Mouse (Mus musculus): ENCODE measurements at regions not wholly inside any gene's neighbourhood (a gene's known extent, or its start where the extent isn't known, plus 50 kb on each side); places are given as distances from the start of the nearest gene placed in this dataset.

DNA sequence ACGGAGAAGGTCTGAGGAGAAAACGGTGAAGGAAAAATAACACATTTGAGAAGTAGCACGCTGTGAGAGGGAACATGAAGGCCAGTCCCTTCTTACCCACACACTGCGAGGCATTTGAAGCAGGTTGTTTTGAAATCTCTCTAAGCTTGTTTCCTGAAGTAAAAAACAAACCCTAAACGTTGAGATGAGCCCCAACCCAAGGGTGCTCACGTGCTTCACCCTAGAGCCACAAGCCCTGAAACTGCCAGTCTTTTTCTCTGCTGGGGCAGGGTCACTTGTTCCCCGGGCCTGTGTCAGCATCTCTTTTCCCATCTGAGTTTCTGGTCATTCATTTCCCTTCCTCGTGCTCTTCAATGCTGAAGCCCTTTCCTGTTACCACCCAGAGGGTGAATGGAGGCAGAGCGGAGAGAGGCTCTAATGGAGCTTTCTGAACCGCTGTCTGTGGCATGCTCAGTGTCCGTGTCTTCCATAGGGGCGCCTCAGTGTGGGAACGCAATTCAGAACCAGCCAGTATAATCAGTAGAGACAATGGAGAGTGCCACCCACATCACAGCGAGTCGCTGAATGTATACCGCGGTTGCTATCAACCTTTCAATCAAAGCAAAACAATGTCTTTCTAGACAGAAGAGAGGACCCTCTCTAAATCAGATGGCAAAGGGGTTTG, 375.0 kb upstream of the Gm10131 start:
- DNase-seq (ENCODE audit: low spot score) = no peak

GRCm38 (mm10) chr8:34485905-34486304, 374.4 kb upstream of the Gm10131 start:
- DNase-seq (ENCODE audit: low spot score) = no peak

DNA sequence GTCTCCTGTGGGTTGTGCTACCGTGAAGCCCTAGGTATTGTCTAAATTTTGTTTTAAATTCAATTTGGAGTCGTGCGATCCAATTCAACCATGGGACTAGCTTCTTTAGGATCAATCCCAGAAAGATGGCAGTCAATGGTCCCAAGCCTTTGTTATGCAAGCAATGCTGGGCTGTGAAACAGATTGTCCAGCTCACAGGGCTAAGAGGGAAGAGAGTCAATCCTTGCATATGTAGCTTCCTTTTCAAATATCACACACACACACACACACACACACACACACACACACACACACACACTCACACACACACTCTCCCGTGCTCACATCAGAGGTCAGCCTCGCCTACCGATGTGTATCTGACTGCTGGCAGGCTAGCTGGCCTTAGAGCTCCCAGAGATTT, 373.8 kb upstream of the Gm10131 start:
- DNase-seq (ENCODE audit: low spot score) = no peak

GRCm38 (mm10) chr8:34484551-34485335, 373.2 kb upstream of the Gm10131 start:
- DNase-seq (ENCODE audit: low spot score) = peak; percentile 62

DNA sequence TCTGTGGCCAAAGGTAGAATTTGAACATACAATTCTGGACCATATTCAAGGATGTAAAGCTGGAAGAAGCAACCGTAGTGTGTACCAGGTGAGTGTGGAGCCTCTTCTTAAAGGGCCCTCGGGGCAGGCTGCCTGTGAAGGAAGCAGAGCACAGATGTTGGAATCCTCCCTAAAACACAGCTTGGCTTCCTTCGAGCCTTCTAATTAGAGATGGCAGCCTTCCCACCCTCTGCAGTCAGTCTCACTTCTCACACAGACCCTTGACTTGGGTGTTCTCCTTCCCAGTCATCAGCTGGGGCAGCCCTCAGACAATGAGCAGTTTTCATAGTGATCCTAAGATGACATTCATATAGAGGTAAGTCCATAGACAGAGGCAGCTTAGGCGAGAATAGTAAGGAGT, 371.7 kb upstream of the Gm10131 start:
- DNase-seq (ENCODE audit: low spot score) = no peak

DNA sequence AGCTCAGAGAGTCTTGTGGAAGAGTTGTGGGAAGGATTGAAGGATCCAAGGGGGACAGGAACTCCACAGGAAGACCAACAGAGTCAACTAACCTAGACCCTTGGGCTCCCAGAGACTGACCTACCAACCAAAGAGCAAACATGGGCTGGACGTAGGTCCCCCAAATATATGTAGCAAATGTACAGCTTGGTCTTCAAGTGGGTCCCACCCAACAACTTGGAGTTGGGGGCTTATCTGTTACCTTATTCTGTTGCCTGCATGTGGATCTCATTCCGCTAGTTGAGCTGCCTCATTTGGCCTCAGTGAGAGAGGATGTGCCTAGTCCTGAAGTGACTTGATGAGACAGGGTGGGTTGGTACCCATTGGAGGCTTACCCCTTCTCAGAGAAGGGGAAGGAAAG, 371.1 kb upstream of the Gm10131 start:
- no peak for DNase-seq (ENCODE audit: low spot score)

GRCm38 (mm10) chr8:34480496-34480895, 369.0 kb upstream of the Gm10131 start:
- peak; percentile 11 for DNase-seq (ENCODE audit: low spot score)

GRCm38 (mm10) chr8:34478891-34479290, 367.4 kb upstream of the Gm10131 start:
- DNase-seq (ENCODE audit: low spot score) = no peak

GRCm38 (mm10) chr8:34478465-34478864, 366.9 kb upstream of the Gm10131 start:
- DNase-seq (ENCODE audit: low spot score) = no peak

- DNase-seq (ENCODE audit: low spot score) = no peak
These were observed 364.7 kb upstream of the Gm10131 start for GRCm38 (mm10) chr8:34476146-34476820.

- DNase-seq (ENCODE audit: low spot score) = no peak
These were observed 363.1 kb upstream of the Gm10131 start for GRCm38 (mm10) chr8:34474593-34474992.

DNA sequence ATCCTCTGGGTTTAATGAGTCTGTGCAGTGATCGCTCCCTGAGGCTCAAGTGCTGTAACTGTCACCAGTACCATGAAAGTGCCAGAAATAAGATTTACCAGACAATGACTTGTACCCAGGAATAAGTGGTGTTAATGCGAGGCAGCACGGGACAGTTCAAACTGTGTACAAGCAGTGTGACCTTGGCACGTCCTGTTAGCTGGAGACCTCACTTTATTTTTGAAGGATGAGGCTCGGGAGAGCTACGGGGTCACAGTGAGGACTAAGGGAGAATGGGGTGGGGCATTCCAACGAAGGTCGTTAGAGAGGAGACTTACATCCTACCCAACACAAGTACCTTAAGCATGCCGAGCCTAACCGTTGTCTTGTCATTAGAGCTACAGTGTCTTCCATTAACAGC, 362.2 kb upstream of the Gm10131 start:
- no peak for DNase-seq (ENCODE audit: low spot score)

GRCm38 (mm10) chr8:34473301-34473700, 361.8 kb upstream of the Gm10131 start:
- no peak for DNase-seq (ENCODE audit: low spot score)

DNA sequence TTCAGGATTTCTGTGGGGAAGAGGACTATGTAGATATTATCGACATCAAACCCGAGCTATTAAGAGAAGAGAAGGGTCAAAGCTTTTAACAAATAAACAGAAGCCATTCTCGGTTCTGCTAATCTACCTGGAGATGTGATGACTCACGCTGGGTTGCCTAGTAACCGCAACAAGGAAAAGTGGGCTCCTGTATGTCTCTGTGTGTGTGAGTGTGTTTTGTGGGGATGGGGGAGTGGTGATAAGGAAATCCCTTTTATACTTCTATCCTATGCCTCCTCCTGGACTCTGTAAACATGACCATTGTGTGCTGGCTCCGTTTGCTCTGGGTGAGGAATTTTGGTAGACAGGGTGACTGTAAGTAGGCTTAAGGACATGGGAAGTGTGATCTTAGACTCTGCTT, 361.3 kb upstream of the Gm10131 start:
- DNase-seq (ENCODE audit: low spot score) = peak; percentile 21

- DNase-seq (ENCODE audit: low spot score) = no peak
These were observed 360.9 kb upstream of the Gm10131 start for GRCm38 (mm10) chr8:34472434-34472833.

DNA sequence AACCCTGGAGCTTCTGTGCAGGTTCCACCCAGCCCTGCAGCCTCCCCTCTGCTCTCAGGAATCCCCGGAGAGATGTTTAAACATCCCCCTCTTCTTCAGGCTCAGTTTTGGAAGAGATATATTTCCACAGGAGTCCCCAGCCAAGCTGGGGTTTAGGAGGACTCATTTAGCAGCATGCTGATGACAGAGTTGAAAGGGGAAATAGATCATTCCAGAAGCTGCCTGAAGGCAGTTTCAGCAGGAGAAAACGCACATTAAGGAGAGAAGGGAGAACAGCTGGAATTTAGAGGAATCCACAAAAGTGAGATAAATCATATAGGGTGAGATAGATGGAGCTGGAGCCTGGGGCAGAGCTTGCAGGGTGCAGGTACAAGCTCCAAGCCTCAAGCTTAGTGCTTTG, 357.6 kb upstream of the Gm10131 start:
- DNase-seq (ENCODE audit: low spot score) = no peak

DNA sequence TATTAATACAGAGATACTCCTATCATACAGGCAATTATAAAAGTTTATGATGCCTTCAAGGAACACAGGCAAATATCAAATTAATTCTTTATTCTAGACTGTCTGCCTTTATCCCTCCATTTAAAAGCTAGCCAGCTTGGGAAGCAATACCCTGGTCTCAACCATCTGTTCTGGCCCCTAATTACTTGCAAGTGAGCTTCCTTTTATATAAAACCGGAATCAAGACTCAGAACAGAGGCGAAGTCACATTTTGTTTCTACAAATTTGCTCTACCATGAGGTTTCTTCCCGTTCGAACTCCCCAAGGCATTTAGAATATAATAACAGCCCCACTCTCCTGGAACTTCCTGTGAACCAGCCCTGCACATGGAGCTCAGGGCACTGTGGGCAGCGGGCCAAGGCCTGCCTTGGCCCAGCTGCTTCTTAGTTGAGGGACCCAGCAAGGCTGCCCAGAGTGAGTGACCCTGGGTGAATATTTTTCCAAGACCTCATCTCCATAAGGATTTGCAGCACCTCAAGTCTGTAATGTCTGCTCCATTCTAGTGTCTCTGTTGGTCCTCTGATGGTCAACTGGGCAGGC, 355.3 kb upstream of the Gm10131 start:
- DNase-seq (ENCODE audit: low spot score) = no peak

- peak; percentile 17 for DNase-seq (ENCODE audit: low spot score)
These were observed 353.9 kb upstream of the Gm10131 start for GRCm38 (mm10) chr8:34465398-34465797.

- no peak for DNase-seq (ENCODE audit: low spot score)
These were observed 350.7 kb upstream of the Gm10131 start for GRCm38 (mm10) chr8:34462262-34462661.

GRCm38 (mm10) chr8:34458300-34458699, 346.8 kb upstream of the Gm10131 start:
- DNase-seq (ENCODE audit: low spot score) = no peak

DNA sequence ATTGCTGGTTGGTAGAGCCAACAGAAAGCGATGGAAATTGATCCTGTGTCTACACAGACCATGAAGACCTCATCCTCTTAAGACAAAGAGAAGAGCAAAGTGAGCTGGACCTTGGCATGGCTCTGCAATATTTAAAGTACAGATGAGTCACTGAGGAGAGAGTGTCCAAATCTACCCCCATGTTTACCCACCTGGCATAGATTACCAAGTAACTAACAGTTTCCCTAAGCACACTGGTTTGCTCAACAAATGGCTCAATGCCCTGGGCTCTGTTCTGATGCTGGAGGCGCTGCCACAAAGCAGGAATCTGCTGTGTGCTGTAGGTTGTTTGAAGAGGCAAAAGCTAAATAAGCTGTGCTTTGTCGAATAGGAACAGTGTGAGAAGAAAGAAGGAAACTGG, 345.0 kb upstream of the Gm10131 start:
- no peak for DNase-seq (ENCODE audit: low spot score)

GRCm38 (mm10) chr8:34455376-34455775, 343.8 kb upstream of the Gm10131 start:
- no peak for DNase-seq (ENCODE audit: low spot score)

DNA sequence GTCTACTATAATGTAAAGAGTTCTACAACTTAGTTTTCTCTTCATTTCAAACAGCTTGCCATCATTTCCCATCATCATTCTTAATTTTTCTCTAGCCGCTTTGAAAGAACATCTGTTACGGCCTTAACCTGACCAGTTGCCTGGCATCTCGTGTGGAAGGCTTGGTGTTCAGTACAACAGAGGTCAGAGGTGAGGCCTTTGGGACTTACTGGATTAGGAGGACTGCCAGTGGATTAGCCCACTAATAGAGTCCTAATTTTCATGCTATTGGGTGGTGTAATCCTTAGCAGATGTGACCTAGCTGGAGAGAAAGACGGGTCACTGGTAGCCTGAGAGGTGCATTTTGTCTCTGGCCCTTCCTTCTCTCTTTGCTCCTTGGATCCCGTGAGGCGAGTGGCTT, 341.3 kb upstream of the Gm10131 start:
- DNase-seq (ENCODE audit: low spot score) = no peak
